Mouse (Mus musculus) forebrain, embryonic 14.5 days (tissue): ENCODE measurements around the gene Erich6. TPM values are rescaled to one million over a fixed set of nuclear protein-coding genes. Genes with fewer than 3 reads are reported as not detected.

Experiments used
- ATAC-seq: fragments of 200-750 bp; cut with Nextera tagmentation; 2 replicates; pipeline ENCODE4 v1.8.0; 2017; ENCODE audit warnings: mild to moderate bottlenecking, moderate library complexity
- DNase-seq: peaks from one replicate; pipeline ENCODE4 v3.0.0-alpha.2; 2015; ENCODE audit warnings: low spot score
- H3K27ac ChIP-seq: fragments of 300-500 bp; sonication (generic); 2 replicates; pipeline ENCODE4 v1.5.1; 2014; ENCODE audit warnings: low read depth, mild to moderate bottlenecking, control low read depth, low read length, moderate library complexity
- H3K27me3 ChIP-seq: fragments of 300-500 bp; sonication (generic); replicated peaks from 2 replicates; pipeline ENCODE4 v1.6.1; 2014; ENCODE audit warnings: low read length, control low read depth, mixed read lengths; ENCODE audit not compliant: control insufficient read depth, insufficient read depth
- H3K36me3 ChIP-seq: fragments of 300-500 bp; sonication (generic); 2 replicates; pipeline ENCODE4 v1.6.1; 2014; ENCODE audit warnings: low read length, control low read depth; ENCODE audit not compliant: control insufficient read depth, insufficient read depth
- H3K4me1 ChIP-seq: fragments of 300-500 bp; sonication (generic); 2 replicates; pipeline ENCODE4 v1.6.1; 2014; ENCODE audit warnings: antibody characterized with exemption, low read length, control low read depth; ENCODE audit not compliant: control insufficient read depth, insufficient read depth
- H3K4me2 ChIP-seq: fragments of 300-500 bp; sonication (generic); 2 replicates; pipeline ENCODE4 v1.6.1; 2014; ENCODE audit warnings: mild to moderate bottlenecking, control low read depth, low read length
- H3K4me3 ChIP-seq: fragments of 300-500 bp; sonication (generic); 2 replicates; pipeline ENCODE4 v1.5.1; 2014; ENCODE audit warnings: low read depth, low read length, control low read depth
- H3K9ac ChIP-seq: fragments of 300-500 bp; sonication (generic); 2 replicates; pipeline ENCODE4 v1.6.1; 2014; ENCODE audit warnings: mild to moderate bottlenecking, low read length, control low read depth, moderate library complexity
- H3K9me3 ChIP-seq: fragments of 300-500 bp; sonication (generic); replicated peaks from 2 replicates; pipeline ENCODE4 v1.6.1; 2016; ENCODE audit warnings: low read length, control low read depth, mixed read lengths; ENCODE audit not compliant: control insufficient read depth
- WGBS: fragments of 180-500 bp; shearing (Covaris S2); extraction: QIAGEN DNeasy Blood & Tissue Kit; methylation state at CpG from one replicate; pipeline ENCODE4 v1.1.7; 2014; 5-methylcytosine and 5-hydroxymethylcytosine counted together
- polyA plus RNA-seq: library from polyadenylated mRNA; unstranded; fragments of >200 nt; fragmentation: Nextera tagmentation; extraction: Ambion mirVana; gene quantifications from 2 replicates; pipeline ENCODE4 v1.2.1, GENCODE M21; 2014

Gene Erich6
- polyA plus RNA-seq, 1 experiment from 2014 or later = 0.13 TPM

GRCm38 (mm10) chr3:58655362-58656130 is 18.5 kb upstream of the Erich6 start:
- Histone ChIP-seq H3K4me2 (no peak overlapping the region), H3K9me3 (no peaks in the 10 kb centered on the region), H3K27me3 (no peaks in the 10 kb centered on the region), H3K36me3 (no peaks in the 10 kb centered on the region), H3K4me1 (no peaks in the 10 kb centered on the region), H3K27ac (no peak overlapping the region), H3K9ac (no peak overlapping the region), H3K4me3 (no peak overlapping the region)
- ATAC-seq = peak; percentile 86
- WGBS = 55% methylated on average over 17 of the region's 17 CpGs
- peak; percentile 80 for DNase-seq

- H3K27me3 ChIP-seq = no peaks in the 10 kb centered on the region
- peak; percentile 35 for DNase-seq
- 65% methylated on average over 5 of the region's 5 CpGs for WGBS
Observed at GRCm38 (mm10) chr3:58653907-58654306, 16.9 kb upstream of the Erich6 start.

GRCm38 (mm10) chr3:58650328-58650727 is 13.3 kb upstream of the Erich6 start:
- Histone ChIP-seq H3K4me2 (no peak overlapping the region), H3K36me3 (no peaks in the 10 kb centered on the region), H3K27me3 (no peaks in the 10 kb centered on the region), H3K9ac (no peak overlapping the region), H3K4me3 (no peak overlapping the region), H3K9me3 (no peaks in the 10 kb centered on the region), H3K27ac (no peak overlapping the region), H3K4me1 (no peaks in the 10 kb centered on the region)
- ATAC-seq (no peak), DNase-seq (no peak)
- WGBS = 88% methylated on average over 4 of the region's 4 CpGs

More at GRCm38 (mm10) chr3:58653907-58654306, 16.9 kb upstream of the Erich6 start:
- ATAC-seq = no peak
- H3K27ac ChIP-seq = no peak overlapping the region
- H3K4me2 ChIP-seq = no peak overlapping the region
- H3K9me3 ChIP-seq = no peaks in the 10 kb centered on the region
- H3K36me3 ChIP-seq = no peaks in the 10 kb centered on the region
- no peak overlapping the region for H3K9ac ChIP-seq
- H3K4me1 ChIP-seq = no peaks in the 10 kb centered on the region
- no peak overlapping the region for H3K4me3 ChIP-seq

- ATAC-seq (no peak), DNase-seq (no peak)
- no peaks in the 10 kb centered on the region for H3K27me3 ChIP-seq
- H3K4me3 ChIP-seq = no peak overlapping the region
- no peak overlapping the region for H3K27ac ChIP-seq
- no peak overlapping the region for H3K9ac ChIP-seq
- H3K36me3 ChIP-seq = no peaks in the 10 kb centered on the region
- WGBS = 92% methylated on average over 2 of the region's 2 CpGs
- H3K4me1 ChIP-seq = no peaks in the 10 kb centered on the region
- H3K9me3 ChIP-seq = no peaks in the 10 kb centered on the region
- no peak overlapping the region for H3K4me2 ChIP-seq
Observed at GRCm38 (mm10) chr3:58647179-58647578, 10.2 kb upstream of the Erich6 start.

GRCm38 (mm10) chr3:58646180-58646579 is 9.2 kb upstream of the Erich6 start:
- Histone ChIP-seq H3K4me2 (no peak overlapping the region), H3K4me1 (no peaks in the 10 kb centered on the region), H3K9ac (no peak overlapping the region), H3K9me3 (no peaks in the 10 kb centered on the region), H3K27ac (no peak overlapping the region), H3K27me3 (no peaks in the 10 kb centered on the region), H3K4me3 (no peak overlapping the region), H3K36me3 (no peaks in the 10 kb centered on the region)
- 81% methylated on average over 4 of the region's 4 CpGs for WGBS
- no peak for ATAC-seq
- no peak for DNase-seq

GRCm38 (mm10) chr3:58631693-58632092 is 5.3 kb downstream of the Erich6 start:
- Histone ChIP-seq H3K4me1 (0 out of 2 replicates have a peak, but pooled peaks cover 2% of the 10 kb centered on the region), H3K4me3 (no peak overlapping the region), H3K27ac (no peak overlapping the region), H3K27me3 (no peaks in the 10 kb centered on the region), H3K4me2 (no peak overlapping the region), H3K9me3 (no peaks in the 10 kb centered on the region), H3K9ac (no peak overlapping the region), H3K36me3 (no peaks in the 10 kb centered on the region)
- DNase-seq (no peak), ATAC-seq (no peak)
- 86% methylated on average over 2 of the region's 2 CpGs for WGBS

GRCm38 (mm10) chr3:58624981-58625380 is 12.0 kb downstream of the Erich6 start:
- Histone ChIP-seq H3K36me3 (no peaks in the 10 kb centered on the region), H3K9ac (no peak overlapping the region), H3K4me1 (no peaks in the 10 kb centered on the region), H3K27me3 (no peaks in the 10 kb centered on the region), H3K27ac (no peak overlapping the region), H3K4me2 (no peak overlapping the region), H3K9me3 (no peaks in the 10 kb centered on the region), H3K4me3 (no peak overlapping the region)
- 91% methylated on average over 4 of the region's 4 CpGs for WGBS
- DNase-seq (no peak), ATAC-seq (no peak)

- DNase-seq (no peak), ATAC-seq (no peak)
- 82% methylated on average over 3 of the region's 3 CpGs for WGBS
- no peak overlapping the region for H3K9ac ChIP-seq
- no peaks in the 10 kb centered on the region for H3K4me1 ChIP-seq
- no peaks in the 10 kb centered on the region for H3K9me3 ChIP-seq
- H3K4me2 ChIP-seq = no peak overlapping the region
- H3K36me3 ChIP-seq = no peaks in the 10 kb centered on the region
- H3K27ac ChIP-seq = no peak overlapping the region
- H3K4me3 ChIP-seq = no peak overlapping the region
- H3K27me3 ChIP-seq = no peaks in the 10 kb centered on the region
Observed at GRCm38 (mm10) chr3:58622665-58623394, 14.2 kb downstream of the Erich6 start.

GRCm38 (mm10) chr3:58621066-58621465 is 15.9 kb downstream of the Erich6 start:
- WGBS = 86% methylated on average over 7 of the region's 7 CpGs
- ATAC-seq (no peak), DNase-seq (no peak)

More at GRCm38 (mm10) chr3:58621066-58621465, 15.9 kb downstream of the Erich6 start:
- H3K4me1 ChIP-seq = no peaks in the 10 kb centered on the region
- H3K36me3 ChIP-seq = no peaks in the 10 kb centered on the region
- no peaks in the 10 kb centered on the region for H3K27me3 ChIP-seq
- H3K27ac ChIP-seq = no peak overlapping the region
- no peak overlapping the region for H3K4me2 ChIP-seq
- no peak overlapping the region for H3K9ac ChIP-seq
- no peaks in the 10 kb centered on the region for H3K9me3 ChIP-seq
- no peak overlapping the region for H3K4me3 ChIP-seq
